Mouse (Mus musculus): ENCODE measurements around the gene Pola2.

The Pola2 gene

DNA sequence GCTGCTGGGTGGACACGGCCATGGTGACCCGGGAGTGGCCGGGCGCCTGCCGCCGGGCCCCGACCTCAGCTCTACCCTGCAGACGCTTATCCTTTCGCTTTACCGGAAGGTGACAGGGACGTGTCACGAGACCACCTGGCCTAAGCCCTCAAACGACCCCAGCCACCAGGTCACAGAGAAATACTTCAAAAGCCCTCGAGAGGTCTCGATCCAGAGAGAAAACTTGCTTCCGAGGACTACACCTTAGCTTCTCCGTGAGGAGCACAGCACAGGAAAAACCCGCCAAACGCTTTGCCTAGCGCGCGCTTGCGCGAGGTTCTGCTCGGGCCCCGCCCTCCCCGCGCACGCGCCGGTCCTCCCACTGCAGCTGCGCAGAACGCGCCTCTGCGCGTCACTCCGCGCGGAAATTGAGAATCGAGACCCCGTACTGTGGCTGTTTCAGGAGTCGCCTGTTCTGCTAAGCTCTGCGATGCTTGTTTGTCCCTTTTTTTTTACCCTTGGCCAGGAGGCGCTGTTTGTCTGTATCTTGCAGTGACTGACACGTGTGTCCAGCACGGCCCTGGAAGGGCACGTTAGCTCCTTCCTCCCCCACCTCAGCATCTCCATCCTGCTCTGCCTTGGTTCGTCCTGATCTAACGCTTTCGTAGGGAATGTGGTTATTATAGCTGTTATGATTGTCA lies at the start of gene Pola2:
TSS of gene Pola2 (minus strand) at position 320 of the 680 bp plus-strand sequence.
- peak; percentile 90 for DNase-seq

DNA sequence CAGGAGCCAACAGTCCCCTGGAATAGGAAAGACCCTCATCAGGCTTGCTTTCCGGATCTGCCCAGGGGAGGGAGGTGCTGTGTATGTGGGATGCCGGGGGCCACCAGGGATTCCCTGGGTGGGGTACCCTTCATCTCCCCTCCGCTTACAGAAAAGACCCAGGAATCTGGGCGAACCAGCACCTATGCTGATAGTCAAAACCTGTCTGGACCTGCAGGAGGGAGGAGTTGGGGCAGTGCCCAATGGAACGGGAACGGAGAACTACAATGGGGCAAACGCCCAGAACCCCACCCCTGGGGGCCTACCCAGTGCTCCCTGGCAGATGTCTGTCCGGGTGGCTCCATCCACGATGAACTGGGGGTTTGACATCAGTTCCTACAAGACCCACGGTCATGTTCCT lies 49.7 kb upstream of the Pola2 start:
- no peak for DNase-seq

DNA sequence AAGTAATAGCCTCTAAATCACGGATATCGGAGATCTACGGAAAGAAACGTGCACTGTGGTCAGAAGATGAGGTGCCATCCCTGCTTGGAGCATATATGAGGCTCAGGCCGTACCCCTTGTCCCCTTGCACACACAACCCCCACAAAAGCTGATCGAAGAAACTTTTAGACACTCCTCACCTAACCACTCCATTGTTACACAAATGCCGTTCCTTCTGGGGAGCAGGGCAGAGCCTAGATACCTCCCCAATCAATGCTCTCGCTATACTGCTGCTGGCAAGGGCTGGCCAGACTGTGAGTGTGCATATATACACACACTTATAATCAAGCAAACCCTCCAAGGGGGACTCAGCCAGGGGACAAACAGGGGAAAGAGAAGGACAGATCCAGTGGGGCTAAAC lies 45.1 kb upstream of the Pola2 start:
- DNase-seq = no peak

DNA sequence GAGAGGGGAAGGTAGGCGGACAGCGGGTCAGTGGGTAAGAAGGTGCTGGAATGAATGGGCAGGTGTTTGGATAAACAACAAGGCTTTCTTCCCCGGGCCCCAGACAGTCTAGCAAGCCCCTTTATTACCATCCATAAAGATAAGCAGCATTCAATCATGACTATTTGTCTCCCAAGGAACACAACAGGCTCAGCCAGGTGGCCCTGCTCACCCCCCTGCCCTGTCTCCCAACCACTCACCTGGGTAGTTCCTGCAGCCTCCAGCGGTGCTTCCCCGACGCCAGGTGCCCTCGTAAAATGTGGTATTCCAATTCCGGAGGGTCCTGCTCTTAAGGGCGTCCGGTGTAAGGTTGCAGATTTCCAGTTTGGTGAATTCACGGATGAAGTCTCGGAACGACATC lies 43.0 kb upstream of the Pola2 start:
- DNase-seq = no peak

DNA sequence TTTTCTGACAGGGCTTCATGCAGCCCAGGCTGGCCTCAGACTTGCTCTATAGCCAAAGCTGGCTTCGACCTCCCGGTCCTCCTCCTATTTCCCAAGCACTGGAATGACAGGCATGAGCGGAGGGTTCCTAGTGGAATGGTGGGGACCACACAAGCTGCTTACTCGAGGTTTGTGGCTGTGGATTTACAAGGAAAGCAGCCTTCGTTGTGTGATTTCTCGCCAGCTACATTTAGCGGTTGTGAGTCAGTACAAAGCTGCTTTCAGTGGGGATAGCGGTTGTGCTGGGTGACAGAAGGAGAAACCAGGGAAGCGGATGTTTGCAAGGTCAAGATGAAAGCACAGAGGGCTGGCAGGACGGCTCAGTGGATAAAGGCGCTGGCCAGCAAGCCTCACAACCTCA lies 41.5 kb upstream of the Pola2 start:
- no peak for DNase-seq

DNA sequence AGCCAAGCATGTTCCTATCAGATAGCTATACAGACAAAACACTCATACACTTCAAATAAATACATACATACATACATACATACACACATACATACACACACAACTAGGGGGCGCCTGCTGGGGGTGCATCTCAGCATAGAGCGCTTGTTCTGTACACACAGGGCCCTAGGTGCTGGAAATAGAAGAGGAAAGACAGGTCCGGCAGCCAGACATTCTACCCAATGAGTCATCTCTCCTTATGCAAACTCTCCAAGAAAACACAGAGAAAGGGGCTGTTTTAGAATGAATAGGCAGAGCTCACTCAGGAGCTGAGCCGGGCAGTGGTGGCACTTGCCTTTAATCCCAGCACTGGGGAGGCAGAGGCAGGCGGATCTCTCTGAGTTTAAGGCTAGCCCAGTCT lies 36.0 kb upstream of the Pola2 start:
- no peak for DNase-seq

DNA sequence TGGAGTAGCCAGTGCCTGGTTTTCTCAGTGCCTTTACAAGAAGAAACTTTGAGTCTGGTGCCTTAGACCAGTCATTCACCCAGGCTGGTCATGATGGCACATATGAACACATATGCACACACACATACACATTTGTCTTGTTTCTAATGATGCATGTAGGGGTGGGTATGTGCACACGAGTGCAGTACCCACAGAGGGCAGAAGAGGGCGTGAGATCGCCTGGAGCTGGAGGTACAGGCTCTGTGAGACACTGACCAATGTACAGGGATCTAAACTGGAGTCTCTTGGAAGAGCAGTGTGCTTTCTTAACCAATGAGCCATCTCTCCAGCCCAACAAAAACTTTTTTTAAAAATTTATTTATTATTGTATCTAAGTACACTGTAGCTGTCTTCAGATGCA lies 34.2 kb upstream of the Pola2 start:
- DNase-seq = no peak

DNA sequence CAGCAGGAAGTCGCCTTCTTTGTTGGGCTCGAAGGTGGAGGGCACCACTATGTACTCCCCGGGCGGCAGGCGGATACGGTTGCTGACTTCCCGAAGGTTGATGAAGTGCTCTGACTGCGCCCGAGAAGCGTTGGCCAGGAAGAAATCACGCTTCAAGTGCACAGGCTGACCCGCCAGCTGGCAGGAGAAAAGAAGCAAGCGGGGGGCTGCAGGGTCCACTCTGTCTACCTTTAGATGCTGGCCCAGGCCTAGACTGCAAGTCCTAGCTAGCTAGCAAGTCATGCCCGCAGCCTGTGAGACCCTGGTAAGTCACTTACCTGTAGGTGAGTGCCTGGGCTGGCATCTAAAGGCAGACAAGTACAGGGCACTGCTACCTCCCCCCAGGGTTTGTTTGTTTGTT lies 30.7 kb upstream of the Pola2 start:
- DNase-seq = no peak

DNA sequence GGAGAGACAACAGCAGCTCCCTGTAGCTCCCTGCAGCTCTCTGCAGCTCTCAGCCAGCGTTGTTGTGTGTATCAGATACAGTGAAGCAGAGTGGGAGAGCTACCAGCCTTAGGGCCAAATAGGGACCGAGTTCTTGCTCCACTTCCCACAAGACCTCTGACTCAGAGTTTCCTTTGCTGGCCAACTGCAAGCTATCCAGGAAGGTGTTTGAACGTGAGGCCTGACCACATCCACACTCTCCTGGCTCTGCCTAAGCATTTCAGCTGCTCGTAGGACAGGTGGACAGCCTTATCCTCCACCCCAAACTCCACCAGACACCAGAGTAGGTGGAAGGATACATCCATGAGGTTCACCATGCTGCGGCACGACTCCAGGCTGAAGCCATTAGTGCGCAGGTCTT lies 28.0 kb upstream of the Pola2 start:
- DNase-seq = no peak

DNA sequence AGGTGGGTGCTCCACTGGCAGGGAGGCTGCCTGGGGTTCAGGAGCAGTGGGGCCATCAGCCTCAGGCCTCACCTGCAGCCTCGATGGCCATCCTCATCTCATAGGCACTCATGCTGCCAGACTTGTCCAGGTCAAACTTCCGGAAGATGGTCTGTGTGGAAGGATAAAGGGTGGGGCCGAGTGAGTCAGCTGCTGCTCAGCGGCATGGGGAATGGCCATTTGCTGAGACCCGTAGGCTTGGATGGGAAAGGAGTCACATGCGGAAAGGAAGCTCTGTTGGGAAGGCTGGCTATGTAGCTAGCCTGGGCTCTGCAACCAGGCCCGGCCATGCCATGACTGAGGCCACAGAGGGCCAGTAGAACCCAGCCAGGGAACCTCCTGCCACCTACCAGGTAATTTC lies 27.5 kb upstream of the Pola2 start:
- no peak for DNase-seq

DNA sequence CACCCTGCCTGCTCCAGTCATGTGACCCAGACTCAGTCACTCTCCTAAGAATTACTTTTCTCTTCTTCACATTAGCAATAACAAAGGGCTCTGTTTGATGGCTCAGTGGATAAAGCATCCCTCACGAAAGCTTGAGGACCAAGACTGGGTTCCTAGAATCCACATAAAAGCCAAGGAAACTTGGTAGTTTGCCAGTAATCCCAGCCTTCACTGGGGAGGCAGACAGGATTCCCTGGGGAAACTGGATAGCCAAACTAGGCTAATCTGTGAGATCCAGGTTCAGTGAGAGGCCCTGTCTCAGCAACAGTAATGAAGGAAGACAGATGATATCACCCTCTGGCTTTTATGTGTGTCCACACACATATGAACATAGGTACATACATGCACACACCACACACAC lies 26.9 kb upstream of the Pola2 start:
- DNase-seq = no peak

DNA sequence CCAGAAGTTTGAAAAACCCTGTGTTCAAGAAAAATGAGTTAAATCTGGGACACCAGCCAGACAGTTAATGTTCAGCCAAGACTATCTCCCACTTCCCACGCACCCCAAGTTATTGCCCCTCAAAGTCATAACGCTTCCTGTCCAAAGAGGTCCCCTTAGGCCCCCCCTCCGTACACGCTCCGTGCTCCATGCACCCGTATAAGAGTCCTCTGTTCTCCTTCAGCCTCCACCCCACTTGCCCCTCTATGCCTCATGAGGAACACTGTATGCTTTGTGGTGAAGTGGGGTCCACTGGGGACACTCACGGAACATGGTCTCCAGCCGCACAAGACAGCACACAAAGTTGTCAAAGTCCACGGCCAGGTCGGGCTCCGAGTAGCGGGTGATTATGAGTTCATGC lies 26.0 kb upstream of the Pola2 start:
- no peak for DNase-seq

DNA sequence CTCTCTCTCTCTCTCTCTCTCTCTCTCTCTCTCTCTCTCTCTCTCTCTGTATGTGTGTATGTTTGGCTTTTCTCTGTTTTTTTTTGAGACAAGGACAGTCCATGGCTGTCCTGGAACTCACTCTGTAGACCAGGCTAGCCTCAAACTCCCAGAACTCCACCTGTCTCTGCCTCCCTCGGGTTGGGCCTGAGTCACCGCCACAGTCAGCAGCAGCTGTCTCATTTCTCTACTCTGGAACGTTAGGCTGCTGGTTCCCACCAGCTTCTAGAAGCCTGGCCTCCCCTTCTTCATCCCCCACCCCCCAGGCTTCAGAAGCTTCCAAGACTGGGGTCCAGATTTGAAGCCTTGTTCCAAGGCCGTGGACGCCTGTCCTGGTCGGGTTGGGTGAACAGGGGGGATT lies 25.6 kb upstream of the Pola2 start:
- no peak for DNase-seq

DNA sequence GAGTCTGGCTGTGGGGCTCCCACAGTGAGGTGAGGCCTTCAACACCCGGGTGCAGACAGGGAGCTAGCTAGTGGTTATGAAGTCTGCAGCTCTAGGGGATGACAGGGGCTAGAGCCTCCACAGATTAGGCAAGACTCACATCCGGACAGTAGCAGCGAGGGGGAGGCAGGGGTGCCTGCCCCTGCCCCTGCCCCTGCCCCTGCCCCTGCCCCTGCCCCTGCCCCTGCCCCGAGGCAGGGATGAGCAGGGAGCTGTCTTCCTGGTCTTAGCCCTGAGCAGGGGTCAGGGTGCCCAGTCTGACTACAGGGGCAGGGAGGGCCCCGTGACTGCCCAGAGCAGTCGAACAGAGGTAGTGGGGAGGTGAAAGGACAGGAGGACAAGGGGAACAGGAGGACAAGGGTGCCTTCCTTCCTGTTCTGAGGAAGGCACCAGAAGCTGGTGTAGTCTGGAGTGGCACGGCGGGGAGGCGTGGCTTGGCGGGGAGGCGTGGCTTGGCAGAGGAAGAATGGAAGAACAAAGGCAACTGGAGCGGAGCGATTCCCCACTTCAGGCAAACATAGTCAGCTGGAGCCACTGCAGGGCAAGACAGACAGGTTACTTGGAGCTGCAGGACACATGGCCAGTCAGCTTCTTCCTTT lies 24.9 kb upstream of the Pola2 start:
- peak; percentile 25 for DNase-seq

DNA sequence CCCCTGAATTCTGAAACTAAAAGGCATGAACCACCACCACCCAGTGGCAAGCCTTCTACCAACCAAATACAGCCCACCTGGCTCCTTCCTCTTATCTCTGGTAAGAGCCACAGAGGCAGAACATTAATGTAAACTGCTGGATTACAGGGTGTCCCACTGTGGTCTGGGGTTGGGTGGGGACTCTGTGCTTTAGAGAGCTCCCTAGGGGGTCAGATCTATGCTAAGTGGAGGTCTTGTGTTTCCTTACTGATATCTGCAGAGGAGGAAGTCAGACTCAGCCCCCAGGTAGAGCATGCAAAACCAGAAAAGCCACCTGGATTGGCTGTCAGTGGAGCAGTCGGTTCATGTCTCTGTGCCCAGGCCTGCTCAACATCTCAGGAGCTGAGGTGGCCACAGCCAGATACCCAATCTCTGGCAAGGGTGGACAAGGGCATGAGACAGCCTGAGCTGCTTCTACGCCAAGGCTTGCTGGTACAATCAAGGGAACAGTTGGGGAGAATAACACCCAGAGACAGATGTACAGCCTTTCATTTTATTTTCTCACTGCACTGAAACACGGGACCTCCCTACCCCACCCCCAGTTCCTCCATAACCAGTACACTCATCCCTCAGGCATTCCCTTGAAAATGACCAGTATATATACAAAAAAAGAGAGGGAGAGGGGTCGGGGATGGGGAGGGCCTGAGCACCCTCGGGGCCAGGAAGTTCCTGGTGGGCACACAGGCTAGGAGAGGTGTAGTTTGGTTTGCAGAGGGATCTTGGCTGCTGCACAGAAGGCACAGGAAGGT lies 24.2 kb upstream of the Pola2 start:
- DNase-seq = no peak

DNA sequence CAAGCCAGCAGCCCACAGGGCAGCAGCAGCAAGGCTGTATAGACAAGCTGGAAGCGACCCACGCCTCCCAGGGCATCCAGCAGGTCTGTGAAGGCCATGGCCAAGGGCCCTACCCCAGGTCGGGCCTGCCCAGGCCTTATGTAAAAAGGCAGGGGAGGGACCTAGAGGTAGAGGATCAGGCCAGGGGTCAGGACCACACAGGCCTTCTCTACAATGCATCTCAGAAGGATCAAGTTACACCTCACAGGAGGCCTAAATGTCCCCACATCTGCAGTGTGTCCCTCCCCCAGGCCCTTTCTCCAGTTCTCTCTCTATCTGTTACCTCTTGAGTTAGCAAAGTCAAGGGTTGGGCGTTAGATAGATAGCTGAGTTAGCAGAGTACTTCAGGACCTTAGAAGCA lies 22.0 kb upstream of the Pola2 start, which contains the start of gene Slc22a20:
TSS of gene Slc22a20 (minus strand) at position 101 of the 400 bp plus-strand sequence.
- DNase-seq = no peak

DNA sequence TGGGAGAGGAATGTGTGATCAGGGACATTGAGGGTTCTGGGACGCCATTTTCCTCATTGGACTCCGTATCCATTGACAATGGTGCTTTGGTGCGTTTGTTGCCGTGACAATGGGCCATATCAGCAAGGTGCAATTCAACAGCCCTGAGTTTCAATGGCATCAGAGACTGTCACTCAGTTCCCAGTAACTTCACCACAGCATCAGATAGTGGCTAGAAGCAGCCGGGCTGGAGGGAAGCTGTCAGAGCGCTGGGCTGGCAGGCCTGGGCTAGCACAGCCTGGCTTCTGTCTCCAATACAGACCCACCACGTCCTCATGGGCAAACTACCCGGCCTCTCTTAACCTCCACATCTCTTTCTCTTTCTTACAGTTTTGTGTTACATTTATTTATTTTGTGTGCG lies 16.5 kb upstream of the Pola2 start:
- DNase-seq = no peak

DNA sequence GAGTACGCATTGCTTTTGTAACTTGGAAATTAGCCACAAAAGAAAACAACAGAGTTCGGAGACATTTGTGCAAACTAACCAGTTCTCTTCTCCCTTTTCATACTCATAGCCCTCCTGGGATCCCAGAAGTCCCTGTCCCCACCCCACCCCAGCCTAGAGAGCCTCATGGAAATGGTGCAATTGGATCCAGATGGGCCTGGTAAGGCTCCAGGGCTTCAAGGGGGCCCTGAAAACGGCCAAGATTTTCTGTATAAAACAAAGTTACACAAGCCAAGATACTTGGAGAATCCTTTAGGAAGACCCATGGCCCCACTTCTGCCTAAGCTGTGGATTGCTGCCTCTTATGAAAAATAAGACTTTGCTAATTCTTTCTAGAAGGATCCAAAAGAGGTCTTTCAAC lies 13.7 kb upstream of the Pola2 start:
- no peak for DNase-seq

DNA sequence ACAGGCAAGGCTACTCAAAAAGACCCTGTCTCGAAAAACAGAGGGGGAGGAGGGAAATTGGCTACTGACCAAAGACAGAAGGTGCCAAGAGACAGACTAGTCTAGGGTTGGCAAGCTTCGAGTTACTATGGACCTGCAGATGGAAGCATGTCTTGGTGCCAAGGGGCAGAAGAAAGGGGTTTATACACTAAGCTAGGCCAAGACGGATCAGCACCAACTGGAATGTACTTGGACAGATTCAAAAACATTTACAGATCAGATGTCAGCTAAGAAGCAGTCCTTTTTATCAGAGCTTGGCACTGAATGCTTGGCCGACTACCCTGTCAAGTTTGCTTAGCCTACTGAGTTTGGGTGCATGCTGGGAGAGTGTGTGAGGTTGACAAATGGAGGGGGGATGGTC lies 11.7 kb upstream of the Pola2 start:
- DNase-seq = no peak

DNA sequence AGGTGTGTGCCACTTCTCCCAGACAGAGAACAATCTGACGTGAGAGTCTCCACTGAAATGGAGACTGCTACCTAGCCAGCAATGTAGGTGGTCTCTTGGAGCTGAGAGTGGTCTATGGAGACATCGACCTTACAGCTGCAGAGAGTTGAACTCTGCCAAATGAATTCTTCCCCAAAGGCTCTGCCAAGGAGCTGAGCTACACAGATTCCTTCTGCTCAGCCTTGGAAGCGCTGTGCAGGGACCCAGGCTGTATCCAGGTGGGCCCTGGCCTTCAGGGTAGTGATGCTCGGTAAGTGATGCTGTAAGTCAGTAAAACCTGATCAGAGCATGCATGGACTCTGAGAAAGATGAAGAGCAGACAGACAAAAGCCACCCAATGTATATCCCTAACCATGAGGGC lies 11.1 kb upstream of the Pola2 start:
- DNase-seq = no peak

DNA sequence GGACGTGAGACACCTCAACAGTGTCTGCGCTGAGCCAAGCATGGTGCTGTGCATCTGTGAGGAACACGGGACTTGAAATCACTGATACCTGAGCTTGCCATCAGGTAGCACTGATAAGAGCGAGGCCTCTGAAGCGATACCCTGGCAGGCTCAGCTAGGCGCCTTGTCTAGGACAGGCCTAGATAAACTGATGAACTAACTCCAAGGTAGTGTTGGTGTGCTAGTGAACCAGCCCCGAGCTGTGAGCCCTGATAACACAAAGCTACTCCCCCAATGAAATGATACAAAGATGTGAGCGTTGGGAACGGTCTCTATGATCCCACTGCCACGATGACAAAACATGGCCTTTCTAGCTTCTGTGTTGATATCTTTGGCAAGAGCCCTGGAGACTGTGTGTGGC lies 3.7 kb upstream of the Pola2 start:
- DNase-seq = no peak

DNA sequence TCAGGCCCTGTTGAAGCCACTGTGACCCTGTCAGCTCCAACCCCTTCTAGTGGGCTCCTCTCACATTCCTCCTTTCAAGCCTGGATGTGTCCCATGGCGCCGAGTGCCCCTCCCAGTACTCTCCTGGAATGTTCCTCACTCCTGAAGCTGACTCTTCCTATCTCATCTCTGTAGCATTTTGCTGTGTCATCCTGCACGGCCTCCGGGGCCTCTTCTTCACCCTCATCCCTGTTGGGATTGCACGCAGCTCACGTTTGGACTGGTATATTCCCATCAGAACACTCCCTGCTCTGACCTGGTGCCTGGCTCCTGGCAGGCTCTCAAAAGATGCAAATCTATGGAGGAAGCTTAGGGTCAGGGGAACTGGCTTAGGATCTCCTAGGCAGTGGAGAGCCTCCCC lies 2.8 kb upstream of the Pola2 start:
- DNase-seq = no peak

DNA sequence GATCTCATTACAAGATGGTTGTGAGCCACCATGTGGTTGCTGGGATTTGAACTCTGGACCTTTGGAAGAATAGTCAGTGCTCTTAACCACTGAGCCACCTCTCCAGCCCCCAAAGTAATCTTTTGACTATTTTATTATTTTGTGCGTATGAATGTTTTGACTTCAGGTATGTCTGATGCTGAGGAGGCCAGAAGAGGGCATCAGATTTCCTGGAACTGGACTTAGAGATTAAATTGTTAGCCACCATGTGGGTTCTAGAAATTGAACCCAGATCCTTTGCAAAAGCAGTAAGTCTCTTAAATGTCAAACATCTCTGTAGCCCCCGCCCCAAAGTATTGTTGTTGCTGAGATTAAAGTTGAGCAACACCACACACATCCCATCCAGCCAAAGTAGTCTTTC lies 1.9 kb upstream of the Pola2 start:
- no peak for DNase-seq

DNA sequence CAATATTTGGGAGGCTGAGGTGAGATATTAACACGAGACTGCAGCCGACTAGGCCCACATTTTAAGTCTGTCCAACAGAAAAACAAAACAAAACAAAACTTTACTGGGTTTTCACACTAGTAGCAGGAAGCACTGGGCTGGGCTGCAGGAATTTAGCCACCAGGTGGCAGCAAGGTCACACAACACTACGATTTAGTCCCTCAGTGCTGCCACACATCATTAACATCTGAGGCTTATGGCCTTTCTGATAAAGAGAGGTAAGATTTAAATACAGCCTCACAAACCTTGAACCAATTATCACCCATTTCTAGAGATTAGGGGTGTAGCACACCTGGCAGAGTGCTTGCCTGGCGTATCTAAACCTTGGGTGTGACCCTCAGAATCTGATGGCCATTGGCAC lies 1.3 kb upstream of the Pola2 start:
- DNase-seq = peak; percentile 47

Data from right cerebral cortex, postnatal 25 days (tissue).